Mouse (Mus musculus) CH12.LX (cell line): Measurements from ENCODE around the gene Serpinh1. TPM values are rescaled to one million over a fixed set of nuclear protein-coding genes. Genes with fewer than 3 reads are reported as not detected.

Experiments used
- DNase-seq: peaks from one replicate; pipeline ENCODE4 v3.0.0-alpha.2; 2013; ENCODE audit errors: extremely low read depth
- H3K27ac ChIP-seq: 2 replicates; pipeline ENCODE4 v1.5.1; 2012; ENCODE audit warnings: low read depth, mild to moderate bottlenecking, control low read depth, moderate library complexity; ENCODE audit not compliant: insufficient read depth
- H3K27me3 ChIP-seq: replicated peaks from 2 replicates; pipeline ENCODE3; 2012; ENCODE audit warnings: inconsistent platforms
- H3K36me3 ChIP-seq, 2 experiments: replicated peaks in 1 of 2; 2 replicates each; pipeline versions ENCODE3 to v1.6.1; 2012; ENCODE audit warnings: inconsistent platforms in 1 of 2, low read length in 1 of 2, mild to moderate bottlenecking in 1 of 2, mixed read lengths in 1 of 2, moderate library complexity in 1 of 2; ENCODE audit not compliant: control insufficient read depth in 1 of 2, insufficient read depth in 1 of 2
- H3K4me1 ChIP-seq, 2 experiments: 2 replicates each; pipeline ENCODE4 v1.6.1; 2012; ENCODE audit warnings: inconsistent platforms in 1 of 2, moderate library complexity in 1 of 2; ENCODE audit not compliant: insufficient read depth in 2 of 2, control insufficient read depth in 1 of 2
- H3K4me2 ChIP-seq: 2 replicates; pipeline ENCODE4 v1.6.1; 2012; ENCODE audit warnings: low read depth, mild to moderate bottlenecking, control low read depth; ENCODE audit not compliant: poor library complexity, insufficient read depth, severe bottlenecking
- H3K4me3 ChIP-seq, 3 experiments: fragments of 150-350 bp in 1 of 3; sonication (generic) in 1 of 3; replicated peaks in 1 of 3; 2 replicates each; pipeline versions ENCODE3 to v1.5.1; 2011 to 2012; ENCODE audit warnings: low read depth in 2 of 3, low read length in 2 of 3, mild to moderate bottlenecking in 2 of 3, moderate library complexity in 2 of 3, control low read depth in 1 of 3, improper control_type of control experiment in 1 of 3, inconsistent platforms in 1 of 3, mixed read lengths in 1 of 3; ENCODE audit not compliant: poor library complexity in 1 of 3
- H3K79me2 ChIP-seq: replicated peaks from 2 replicates; pipeline ENCODE4 v1.6.1; 2012; ENCODE audit warnings: mild to moderate bottlenecking, moderate library complexity; ENCODE audit not compliant: control insufficient read depth, poor library complexity, insufficient read depth, severe bottlenecking; ENCODE audit errors: extremely low read depth
- H3K9ac ChIP-seq: 2 replicates; pipeline ENCODE4 v1.6.1; 2012; ENCODE audit warnings: low read depth, mild to moderate bottlenecking, control low read depth, moderate library complexity; ENCODE audit not compliant: insufficient read depth
- H3K9me3 ChIP-seq: replicated peaks from 2 replicates; pipeline ENCODE3; 2012; ENCODE audit warnings: low read length, inconsistent platforms, mixed read lengths
- CHD2 ChIP-seq: IDR thresholded peaks from 2 replicates; pipeline ENCODE4 v1.6.1; 2011; ENCODE audit warnings: low read length, improper control_type of control experiment
- CTCF ChIP-seq, 2 experiments: IDR thresholded peaks in 1 of 2; conservative IDR thresholded peaks in 1 of 2; 2 replicates each; pipeline ENCODE4 v1.5.1; 2011 to 2012; ENCODE audit warnings: low read depth in 2 of 2, low read length in 2 of 2, improper control_type of control experiment in 1 of 2, inconsistent platforms in 1 of 2, mild to moderate bottlenecking in 1 of 2, moderate library complexity in 1 of 2
- E2F4 ChIP-seq: IDR thresholded peaks from 2 replicates; pipeline ENCODE4 v1.6.1; 2011; ENCODE audit warnings: low read depth, low read length, improper control_type of control experiment; ENCODE audit not compliant: insufficient replicate concordance
- EP300 ChIP-seq: IDR thresholded peaks from 2 replicates; pipeline ENCODE4 v1.6.1; 2011; ENCODE audit warnings: low read length, improper control_type of control experiment
- ETS1 ChIP-seq: conservative IDR thresholded peaks from 2 replicates; pipeline ENCODE4 v1.6.1; 2012; ENCODE audit warnings: low read depth, mild to moderate bottlenecking, inconsistent platforms, low read length, improper control_type of control experiment, moderate library complexity
- MAFK ChIP-seq: IDR thresholded peaks from 2 replicates; pipeline ENCODE4 v1.6.1; 2011; ENCODE audit warnings: low read length, improper control_type of control experiment; ENCODE audit not compliant: insufficient replicate concordance
- MEF2A ChIP-seq: IDR thresholded peaks from 2 replicates; pipeline ENCODE4 v1.6.1; 2014; ENCODE audit warnings: low read depth, mild to moderate bottlenecking, inconsistent platforms, low read length, improper control_type of control experiment, borderline replicate concordance
- MYC ChIP-seq: IDR thresholded peaks from 2 replicates; pipeline ENCODE4 v1.6.1; 2011; ENCODE audit warnings: low read depth, mild to moderate bottlenecking, improper control_type of control experiment, low read length
- PAX5 ChIP-seq: IDR thresholded peaks from 2 replicates; pipeline ENCODE4 v1.6.1; 2012; ENCODE audit warnings: low read length, inconsistent platforms, mixed read lengths
- RCOR1 ChIP-seq: conservative IDR thresholded peaks from 2 replicates; pipeline ENCODE4 v1.6.1; 2012; ENCODE audit warnings: low read depth, mild to moderate bottlenecking, inconsistent platforms, low read length, improper control_type of control experiment
- SIN3A ChIP-seq: IDR thresholded peaks from 2 replicates; pipeline ENCODE4 v1.6.1; 2012; ENCODE audit warnings: low read length, improper control_type of control experiment, inconsistent platforms
- USF1 ChIP-seq: IDR thresholded peaks from 2 replicates; pipeline ENCODE4 v1.6.1; 2014; ENCODE audit warnings: low read depth, mild to moderate bottlenecking, inconsistent platforms, low read length, improper control_type of control experiment
- ZMIZ1 ChIP-seq: IDR thresholded peaks from 2 replicates; pipeline ENCODE4 v1.6.1; 2012; ENCODE audit warnings: low read depth, mild to moderate bottlenecking, inconsistent platforms, low read length, improper control_type of control experiment
- dilution Hi-C: fragments of 300-500 bp; cut with MboI; formaldehyde crosslinking; loops from 2 replicates; pipeline ENCODE4 v1.14.3; 2020; ENCODE audit warnings: low sequenced_read_pairs; ENCODE audit not compliant: extremely low pct_unique_long_range_greater_than_20kb, extremely low pct_ligation_motif_present
- in situ Hi-C: fragments of 300-500 bp; cut with MboI; formaldehyde crosslinking; loops from 3 replicates; pipeline ENCODE4 v1.14.3; 2019; ENCODE audit warnings: low sequenced_read_pairs, low pct_ligation_motif_present, low pct_unique_long_range_greater_than_20kb, mixed read lengths
- polyA plus RNA-seq: library from polyadenylated mRNA; unstranded; fragments of >175 nt; gene quantifications from 2 replicates; pipeline ENCODE4 v1.2.1, GENCODE M21; 2012; ENCODE audit warnings: low read depth; ENCODE audit not compliant: insufficient read length
- total RNA-seq, 2 experiments: library from RNA; depleted of rRNA; stranded (reverse); fragments of 300-350 nt in 1 of 2; fragments of >200 nt in 1 of 2; gene quantifications; 2 replicates each; pipeline ENCODE4 v1.2.3; 2012 to 2014

Gene Serpinh1
- total and polyA plus RNA-seq, 3 experiments, result not detected

- H3K27ac ChIP-seq, result no peak overlapping the region
- in situ Hi-C loops (no loop called here), dilution Hi-C loops (no loop called here)
- no peaks in the 10 kb centered on the region for H3K27me3 ChIP-seq
- peaks cover 21 to 44% of the 10 kb centered on the region in 2 experiments for H3K4me1 ChIP-seq
- no peak overlapping the region for H3K4me3 ChIP-seq
- H3K36me3 ChIP-seq, result no peaks in the 10 kb centered on the region
- DNase-seq, result no peak
- H3K9me3 ChIP-seq, result no peaks in the 10 kb centered on the region
- H3K79me2 ChIP-seq, result no peaks in the 10 kb centered on the region
- TF ChIP-seq PAX5, result no peak
- no peak for TF ChIP-seq ETS1
- TF ChIP-seq E2F4, result no peak
- TF ChIP-seq MAFK, result no peak
- no peak for TF ChIP-seq SIN3A
- no peak for TF ChIP-seq RCOR1
- TF ChIP-seq ZMIZ1, result no peak
- no peak overlapping the region for H3K9ac ChIP-seq
- H3K4me2 ChIP-seq, result no peak overlapping the region
Measured at GRCm38 (mm10) chr7:99356244-99356930, 3.3 kb upstream of the Serpinh1 start.

- Histone ChIP-seq H3K4me2 (no peak overlapping the region), H3K27ac (no peak overlapping the region), H3K9ac (no peak overlapping the region), H3K4me1 (peaks cover 21 to 39% of the 10 kb centered on the region in 2 experiments), H3K4me3 (no peak overlapping the region), H3K27me3 (no peaks in the 10 kb centered on the region), H3K79me2 (no peaks in the 10 kb centered on the region), H3K9me3 (no peaks in the 10 kb centered on the region), H3K36me3 (no peaks in the 10 kb centered on the region)
- no peak for DNase-seq
- in situ Hi-C loops, result no loop called here
- TF ChIP-seq USF1 (no peak), MEF2A (no peak), CTCF (conservative IDR thresholded peaks at IDR 0.05 in 1 of 2, IDR thresholded peaks at IDR 0.05 in 1 of 2; ENCODE audit: low read depth in 2 of 2, low read length in 2 of 2) (no peak), MYC (no peak), EP300 (no peak), CHD2 (no peak), SIN3A (no peak)
- dilution Hi-C loops, result no loop called here
Measured at GRCm38 (mm10) chr7:99355731-99356131, 2.7 kb upstream of the Serpinh1 start.
